Mouse (Mus musculus): Measurements from ENCODE around the gene Usp49. TPM values are rescaled to one million over a fixed set of nuclear protein-coding genes. Genes with fewer than 3 reads are reported as not detected.

The Usp49 gene
- total RNA-seq, 2 experiments from 2014 or later, result 9.0 to 10.4 TPM

- intact Hi-C loops (cut with DNase I), result loop anchor here (5.0 to 10.0 kb wide), 3 partner anchors 36 to 164 kb away; no protein-coding TSS in a partner anchor
- DNase-seq (ENCODE audit: low spot score in 2 of 2), result no peak
These were observed 48.2 kb downstream of the Usp49 start for GRCm38 (mm10) chr17:47678702-47679101.

GRCm38 (mm10) chr17:47682836-47683235, 52.3 kb downstream of the Usp49 start:
- DNase-seq (ENCODE audit: low spot score in 2 of 2), result no peak
- intact Hi-C loops (cut with DNase I), result loop anchor here (5.0 kb wide), 1 partner anchor 71 kb away; the partner anchor contains the start of genes Bysl, Gm20517 and Med20

GRCm38 (mm10) chr17:47687409-47688343, 57.2 kb downstream of the Usp49 start:
- intact Hi-C loops (cut with DNase I), result no loop called here

GRCm38 (mm10) chr17:47688344-47688607, 57.8 kb downstream of the Usp49 start, which contains the start of gene Tomm6:
Gene Tomm6, minus strand, starts transcription at chr17:47688386.
- intact Hi-C loops (cut with DNase I), result no loop called here
- no peak for DNase-seq (ENCODE audit: low spot score in 2 of 2)

More at GRCm38 (mm10) chr17:47687409-47688343, 57.2 kb downstream of the Usp49 start:
- peak; percentile 97 for DNase-seq (ENCODE audit: low spot score in 2 of 2)

- peak; percentile 75 to 78 for DNase-seq (ENCODE audit: low spot score in 2 of 2)
- intact Hi-C loops (cut with DNase I), result no loop called here
These were observed 58.4 kb downstream of the Usp49 start, which contains the start of gene Frs3 for GRCm38 (mm10) chr17:47688608-47689575. Gene Frs3, plus strand, starts transcription at chr17:47689030.

- intact Hi-C loops (cut with DNase I), result no loop called here
- no peak for DNase-seq (ENCODE audit: low spot score in 2 of 2)
These were observed 59.4 kb downstream of the Usp49 start for GRCm38 (mm10) chr17:47689894-47690293.

- intact Hi-C loops (cut with DNase I), result no loop called here
These were observed 61.2 kb downstream of the Usp49 start for GRCm38 (mm10) chr17:47691650-47692049.

GRCm38 (mm10) chr17:47693671-47694441, 63.4 kb downstream of the Usp49 start:
- intact Hi-C loops (cut with DNase I), result no loop called here
- no peak for DNase-seq (ENCODE audit: low spot score in 2 of 2)

More at GRCm38 (mm10) chr17:47691650-47692049, 61.2 kb downstream of the Usp49 start:
- DNase-seq (ENCODE audit: low spot score in 2 of 2), result no peak

GRCm38 (mm10) chr17:47694442-47694502, 63.8 kb downstream of the Usp49 start, which contains the start of gene Gm21981:
Gene Gm21981, minus strand, starts transcription at chr17:47694455.
- no peak for DNase-seq (ENCODE audit: low spot score in 2 of 2)
- intact Hi-C loops (cut with DNase I), result no loop called here

GRCm38 (mm10) chr17:47694503-47695336, 64.2 kb downstream of the Usp49 start, which contains the start of gene Prickle4:
Gene Prickle4, minus strand, starts transcription at chr17:47694736.
- intact Hi-C loops (cut with DNase I), result loop anchor here (5.0 kb wide), 1 partner anchor 43 kb away; the partner anchor contains the start of gene Tfeb
- peak; percentile 97 for DNase-seq (ENCODE audit: low spot score in 2 of 2)

GRCm38 (mm10) chr17:47695337-47695710, 64.8 kb downstream of the Usp49 start:
- DNase-seq (ENCODE audit: low spot score in 2 of 2), result no peak
- intact Hi-C loops (cut with DNase I), result loop anchor here (5.0 kb wide), 1 partner anchor 42 kb away; the partner anchor contains the start of gene Tfeb

GRCm38 (mm10) chr17:47698156-47698555, 67.7 kb downstream of the Usp49 start:
- intact Hi-C loops (cut with DNase I), result loop anchor here (5.0 kb wide), 1 partner anchor 39 kb away; the partner anchor contains the start of gene Tfeb

GRCm38 (mm10) chr17:47699055-47699454, 68.6 kb downstream of the Usp49 start:
- intact Hi-C loops (cut with DNase I), result loop anchor here (5.0 kb wide), 1 partner anchor 38 kb away; the partner anchor contains the start of gene Tfeb
- no peak for DNase-seq (ENCODE audit: low spot score in 2 of 2)

More at GRCm38 (mm10) chr17:47698156-47698555, 67.7 kb downstream of the Usp49 start:
- DNase-seq (ENCODE audit: low spot score in 2 of 2), result no peak

- intact Hi-C loops (cut with DNase I), result no loop called here
- peak in 1 of 2 experiments; percentile 40 for DNase-seq (ENCODE audit: low spot score in 2 of 2)
These were observed 71.3 kb downstream of the Usp49 start for GRCm38 (mm10) chr17:47701793-47702192.

GRCm38 (mm10) chr17:47702548-47703345, 72.3 kb downstream of the Usp49 start:
- intact Hi-C loops (cut with DNase I), result no loop called here

GRCm38 (mm10) chr17:47703556-47703955, 73.1 kb downstream of the Usp49 start:
- intact Hi-C loops (cut with DNase I), result no loop called here
- DNase-seq (ENCODE audit: low spot score in 2 of 2), result no peak

More at GRCm38 (mm10) chr17:47702548-47703345, 72.3 kb downstream of the Usp49 start:
- DNase-seq (ENCODE audit: low spot score in 2 of 2), result no peak

GRCm38 (mm10) chr17:47704692-47705091, 74.2 kb downstream of the Usp49 start:
- intact Hi-C loops (cut with DNase I), result no loop called here
- no peak for DNase-seq (ENCODE audit: low spot score in 2 of 2)
